ENCODE assay signal across 14 mouse cellular contexts in genomic region chr1:97921886-97922285, GRCm38 (mm10).
A peak's percentile ranks its signal among the peaks of the same experiment; 100 is the strongest.
DNase-seq lines count a peak whose midpoint lies in the region; TF ChIP-seq lines count a peak whose summit lies in the region.
"Had no signal": no experiment of that assay in that cellular context is flagged by ENCODE, and none has a peak within 500 bp of the region (broad histone marks: within the 10 kb centered on the region; RNA-seq: fewer than 3 reads in every experiment).

No protein-coding gene starts in this region.

- DNase-seq in heart, adult 2 months: no peak
- no peak for DNase-seq in heart, adult 11 months
- DNase-seq in kidney, postnatal 10 days: peak; percentile 36
- no peak for DNase-seq in kidney, postnatal 36 days
- peak; percentile 36 for DNase-seq in lung, postnatal 10 days
- DNase-seq in lung, adult 2 months: no peak
- peak; percentile 37 for DNase-seq in lung, postnatal 36 days
- no peak for DNase-seq in ovary, postnatal 10 days (ENCODE audit: low spot score)
- DNase-seq: adrenal gland, postnatal 36 days; cerebellum, adult 8-10 months; forebrain, postnatal 0 days; right cerebral cortex, adult 18-20 months had no signal

- H3K9ac ChIP-seq in heart, adult 2 months (ENCODE audit: low read depth, low read length): no peak overlapping the region
- H3K9ac ChIP-seq: forebrain, postnatal 0 days; hindbrain, embryonic 15.5 days; liver, embryonic 12.5 days had no signal

- no peaks in the 10 kb centered on the region for H3K79me2 ChIP-seq in heart, adult 2 months (replicated peaks; ENCODE audit: control insufficient read depth, insufficient read depth, low read length)

- H3K4me3 ChIP-seq in heart, adult 2 months: no peak overlapping the region
- no peak overlapping the region for H3K4me3 ChIP-seq in lung, adult 2 months (replicated peaks; ENCODE audit: extremely low read depth, low read depth, low read length)
- H3K4me3 ChIP-seq: hindbrain, embryonic 15.5 days; liver, embryonic 12.5 days had no signal

- TF ChIP-seq EP300 in heart, adult 2 months (IDR thresholded peaks at IDR 0.05; ENCODE audit: insufficient read depth, low read depth, low read length): no peak

- WGBS in heart, adult 2 months: 23% methylated on average over 1 of the region's 1 CpGs
- WGBS in lung, adult 2 months: 47% methylated on average over 1 of the region's 1 CpGs

- no peak for TF ChIP-seq CTCF in heart, adult 2 months (IDR thresholded peaks at IDR 0.05)
- no peak for TF ChIP-seq CTCF in lung, adult 2 months (IDR thresholded peaks at IDR 0.05; ENCODE audit: insufficient read depth, low read length)

- H3K36me3 ChIP-seq in heart, adult 2 months (ENCODE audit: control insufficient read depth, insufficient read depth, low read length): peaks cover 24% of the 10 kb centered on the region
- H3K36me3 ChIP-seq: hindbrain, embryonic 15.5 days; liver, embryonic 12.5 days had no signal

- H3K4me1 ChIP-seq in heart, adult 2 months (ENCODE audit: control insufficient read depth, insufficient read depth, low read length): peaks cover 3% of the 10 kb centered on the region
- H3K4me1 ChIP-seq in lung, adult 2 months (ENCODE audit: control insufficient read depth, insufficient read depth, low read length): peaks cover 5% of the 10 kb centered on the region
- H3K4me1 ChIP-seq: liver, embryonic 12.5 days had no signal

- no peaks in the 10 kb centered on the region for H3K27me3 ChIP-seq in heart, adult 2 months (ENCODE audit: control insufficient read depth, insufficient read depth, low read length)
- H3K27me3 ChIP-seq: hindbrain, embryonic 15.5 days; liver, embryonic 12.5 days had no signal

- peak overlapping the region; percentile 24; the same call in 1 of the 2 replicates for H3K27ac ChIP-seq in heart, adult 2 months
- H3K27ac ChIP-seq: hindbrain, embryonic 15.5 days; liver, embryonic 12.5 days had no signal

- intact Hi-C loops in heart, adult 2 months (cut with DNase I): loop anchor here (5.0 kb wide), 1 partner anchor 55 kb away; no protein-coding TSS in a partner anchor

- no peak for TF ChIP-seq POLR2A in heart, adult 2 months (IDR thresholded peaks at IDR 0.05; ENCODE audit: insufficient read depth, low read depth, low read length)
- no peak for TF ChIP-seq POLR2A in lung, adult 2 months (IDR thresholded peaks at IDR 0.05; ENCODE audit: borderline replicate concordance, extremely low read depth, low read depth, low read length)

Comparison
In these comparisons a context has a peak if more than half of its experiments do, and no peak if none do; other contexts are left out.
1. DNase-seq: peak in kidney, postnatal 10 days (single experiment), lung, postnatal 10 days (single experiment) and lung, postnatal 36 days (single experiment); none in heart, adult 2 months (0 of 2), heart, adult 11 months (single experiment), kidney, postnatal 36 days (0 of 2), lung, adult 2 months (single experiment) and ovary, postnatal 10 days (single experiment).